Mouse (Mus musculus) hindbrain, embryonic 15.5 days (tissue): ENCODE measurements at regions not wholly inside any gene's neighbourhood (a gene's known extent, or its start where the extent isn't known, plus 50 kb on each side); places are given as distances from the start of the nearest gene placed in this dataset.

Experiments
- ATAC-seq: fragments of 200-750 bp; cut with Nextera tagmentation; 2 replicates; pipeline ENCODE4 v1.8.0; 2017; ENCODE audit warnings: low read depth, moderate number of reproducible peaks, moderate TSS enrichment; ENCODE audit not compliant: low FRiP score
- H3K27ac ChIP-seq: fragments of 300-500 bp; sonication (generic); replicated peaks from 2 replicates; pipeline ENCODE4 v1.5.1; 2015; ENCODE audit warnings: mild to moderate bottlenecking, inconsistent platforms
- H3K27me3 ChIP-seq: fragments of 300-500 bp; sonication (generic); 2 replicates; pipeline ENCODE4 v1.6.1; 2015; ENCODE audit warnings: control low read depth, inconsistent platforms
- H3K36me3 ChIP-seq: fragments of 300-500 bp; sonication (generic); 2 replicates; pipeline ENCODE4 v1.6.1; 2015; ENCODE audit warnings: control low read depth, inconsistent platforms
- H3K4me1 ChIP-seq: fragments of 300-500 bp; sonication (generic); replicated peaks from 2 replicates; pipeline ENCODE4 v1.6.1; 2015; ENCODE audit warnings: control low read depth, inconsistent platforms
- H3K4me2 ChIP-seq: fragments of 300-500 bp; sonication (generic); 2 replicates; pipeline ENCODE4 v1.6.1; 2015; ENCODE audit warnings: moderate library complexity, mild to moderate bottlenecking, inconsistent platforms
- H3K4me3 ChIP-seq: fragments of 300-500 bp; sonication (generic); 2 replicates; pipeline ENCODE4 v1.5.1; 2015; ENCODE audit warnings: mild to moderate bottlenecking, inconsistent platforms
- H3K9ac ChIP-seq: fragments of 300-500 bp; sonication (generic); 2 replicates; pipeline ENCODE4 v1.6.1; 2015; ENCODE audit warnings: inconsistent platforms
- H3K9me3 ChIP-seq: fragments of 300-500 bp; sonication (generic); 2 replicates; pipeline ENCODE4 v1.6.1; 2016; ENCODE audit warnings: control low read depth, inconsistent platforms
- WGBS: fragments of 180-500 bp; shearing (Covaris S2); methylation state at CpG from one replicate; pipeline ENCODE4 v1.1.7; 2015; 5-methylcytosine and 5-hydroxymethylcytosine counted together

DNA sequence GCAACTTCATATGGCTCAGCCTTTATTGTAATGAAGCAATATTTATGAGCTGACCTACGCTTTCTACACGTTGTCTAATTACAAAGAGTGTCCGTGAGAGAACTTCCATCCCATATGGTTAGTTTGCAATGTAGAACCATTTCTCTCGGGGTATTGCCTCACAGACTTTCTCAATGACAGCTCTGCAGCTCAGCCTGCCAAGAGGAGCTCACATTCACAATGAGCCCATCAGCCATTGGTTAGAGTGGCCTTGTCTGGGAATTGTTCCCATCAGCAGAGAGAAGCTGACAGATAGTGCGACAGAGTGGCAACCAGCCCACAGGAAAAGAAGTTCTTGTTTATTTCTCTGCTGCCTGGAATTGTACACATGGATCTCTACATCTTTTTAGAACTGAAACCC is 409.7 kb downstream of the Zfp704 start:
- WGBS, result 57% methylated on average over 5 of the region's 5 CpGs
- ATAC-seq, result peak; percentile 71; the same call in 1 of the 2 replicates

DNA sequence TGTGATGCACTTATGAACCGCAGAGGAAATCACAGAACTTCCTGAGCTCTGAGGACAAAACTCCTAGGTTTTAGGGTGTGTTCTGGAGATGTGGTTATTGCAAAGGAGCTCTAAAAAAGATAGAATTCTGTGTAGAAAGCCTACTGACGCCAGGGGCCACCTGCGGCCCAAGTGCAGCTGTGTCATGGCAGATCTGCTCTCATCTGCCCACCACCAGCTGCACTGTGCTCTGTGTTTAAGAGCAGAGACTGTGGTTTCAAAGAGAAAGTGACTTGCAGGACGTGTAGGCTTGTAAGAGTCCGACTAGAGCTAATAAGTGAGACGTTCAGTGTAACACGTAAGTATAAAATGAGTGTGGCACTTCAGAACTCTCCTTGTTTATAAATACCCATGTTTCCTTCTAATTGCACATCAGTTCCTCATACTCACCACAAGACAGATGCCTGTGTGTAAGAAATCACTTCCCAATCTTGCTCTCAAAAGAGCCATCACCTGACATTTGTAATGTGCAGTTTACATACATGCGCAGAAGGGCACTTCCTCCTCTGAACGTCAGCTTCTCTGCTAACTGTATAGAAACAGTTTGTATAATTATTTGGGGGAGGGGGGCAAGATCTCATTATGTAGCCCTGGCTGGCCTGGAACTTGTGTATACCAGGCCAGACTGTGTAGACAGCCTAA is 411.1 kb downstream of the Zfp704 start:
- no peaks in the 10 kb centered on the region; the same call in 1 of the 2 replicates for H3K4me1 ChIP-seq
- ATAC-seq, result no peak
- H3K9me3 ChIP-seq, result no peaks in the 10 kb centered on the region
- no peaks in the 10 kb centered on the region for H3K27me3 ChIP-seq
- no peak overlapping the region for H3K4me2 ChIP-seq
- no peaks in the 10 kb centered on the region for H3K36me3 ChIP-seq
- H3K4me3 ChIP-seq, result no peak overlapping the region
- 87% methylated on average over 9 of the region's 9 CpGs for WGBS
- no peak overlapping the region for H3K9ac ChIP-seq
- H3K27ac ChIP-seq, result no peak overlapping the region

More for the DNA sequence above, 409.7 kb downstream of the Zfp704 start:
- Histone ChIP-seq H3K9ac (no peak overlapping the region), H3K27ac (no peak overlapping the region), H3K36me3 (no peaks in the 10 kb centered on the region), H3K4me3 (no peak overlapping the region), H3K4me2 (no peak overlapping the region), H3K9me3 (no peaks in the 10 kb centered on the region), H3K27me3 (no peaks in the 10 kb centered on the region), H3K4me1 (no peaks in the 10 kb centered on the region; the same call in 1 of the 2 replicates)

DNA sequence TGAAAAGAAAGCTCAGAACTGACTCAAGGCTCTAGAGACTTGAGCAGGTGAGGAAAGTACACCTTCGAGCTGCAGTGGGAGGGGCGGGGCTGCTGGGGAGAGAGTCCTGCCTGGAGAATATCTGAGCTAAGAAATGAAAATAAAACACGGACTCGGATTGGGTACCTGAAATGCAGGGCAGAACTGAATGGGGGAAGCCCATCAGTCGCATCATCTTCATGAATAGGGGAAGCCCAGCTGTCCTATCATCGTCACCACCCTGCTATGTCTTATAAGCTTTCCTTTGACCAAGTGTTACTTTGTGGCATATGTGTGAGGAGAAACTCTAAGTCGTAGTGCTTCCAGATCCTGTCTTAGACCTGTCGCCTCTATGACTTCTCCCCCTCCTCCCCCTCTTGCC is 414.1 kb downstream of the Zfp704 start:
- 89% methylated on average over 8 of the region's 8 CpGs for WGBS
- no peak overlapping the region for H3K27ac ChIP-seq
- H3K4me1 ChIP-seq, result no peaks in the 10 kb centered on the region
- H3K36me3 ChIP-seq, result no peaks in the 10 kb centered on the region
- H3K4me3 ChIP-seq, result no peak overlapping the region
- H3K9ac ChIP-seq, result no peak overlapping the region
- H3K9me3 ChIP-seq, result no peaks in the 10 kb centered on the region
- no peak overlapping the region for H3K4me2 ChIP-seq
- H3K27me3 ChIP-seq, result no peaks in the 10 kb centered on the region
- ATAC-seq, result no peak

DNA sequence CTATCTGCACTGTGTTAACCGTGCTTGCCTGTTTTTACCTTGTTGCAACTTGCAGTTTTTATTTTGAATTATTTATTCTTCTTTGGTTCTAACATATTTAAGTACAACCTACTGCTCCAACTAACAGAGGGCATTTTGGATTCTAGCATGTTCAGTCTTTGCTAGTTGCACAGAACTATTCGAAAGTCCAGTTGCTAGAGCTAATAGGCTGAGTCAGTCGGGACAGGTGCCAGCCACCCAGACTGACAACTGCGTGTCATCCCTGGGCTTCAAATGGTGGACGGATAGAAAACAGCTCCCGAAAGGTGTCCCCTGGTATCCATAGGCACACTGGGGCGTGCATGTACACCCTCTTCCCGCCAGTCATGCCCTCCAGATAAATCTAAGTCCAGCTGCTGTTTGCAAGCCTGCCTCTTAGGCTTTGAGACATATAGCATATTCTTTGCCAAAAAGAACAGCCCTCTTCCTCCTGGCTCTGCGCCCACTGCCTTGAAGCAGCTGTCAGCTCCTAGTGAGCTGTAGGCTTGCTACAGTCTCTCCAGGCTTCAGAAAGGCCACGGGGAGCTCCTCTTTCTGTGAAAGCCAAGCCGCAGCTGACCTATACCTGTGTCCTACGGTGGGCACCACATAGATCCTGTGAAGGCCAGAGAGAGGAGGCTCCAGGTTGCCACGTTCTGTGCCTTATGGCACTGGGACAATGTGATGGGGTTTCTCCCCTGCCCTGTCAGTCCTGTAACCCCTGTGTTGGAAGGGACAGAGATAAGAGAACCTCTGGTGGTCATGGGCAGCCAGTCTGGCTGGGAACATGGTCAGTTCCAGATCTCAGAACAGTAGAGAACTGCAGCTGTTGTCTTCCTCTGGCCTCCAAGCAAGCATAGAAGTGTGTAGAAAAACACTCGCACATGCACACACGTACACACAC is 420.3 kb downstream of the Zfp704 start:
- H3K9me3 ChIP-seq, result no peaks in the 10 kb centered on the region
- no peak overlapping the region for H3K9ac ChIP-seq
- ATAC-seq, result peak; percentile 27; the same call in 1 of the 2 replicates
- 0 out of 2 replicates have a peak, but pooled peaks cover 7% of the 10 kb centered on the region for H3K4me1 ChIP-seq
- H3K36me3 ChIP-seq, result no peaks in the 10 kb centered on the region
- no peak overlapping the region for H3K27ac ChIP-seq
- WGBS, result 76% methylated on average over 15 of the region's 15 CpGs
- no peaks in the 10 kb centered on the region for H3K27me3 ChIP-seq
- no peak overlapping the region for H3K4me2 ChIP-seq
- no peak overlapping the region for H3K4me3 ChIP-seq

DNA sequence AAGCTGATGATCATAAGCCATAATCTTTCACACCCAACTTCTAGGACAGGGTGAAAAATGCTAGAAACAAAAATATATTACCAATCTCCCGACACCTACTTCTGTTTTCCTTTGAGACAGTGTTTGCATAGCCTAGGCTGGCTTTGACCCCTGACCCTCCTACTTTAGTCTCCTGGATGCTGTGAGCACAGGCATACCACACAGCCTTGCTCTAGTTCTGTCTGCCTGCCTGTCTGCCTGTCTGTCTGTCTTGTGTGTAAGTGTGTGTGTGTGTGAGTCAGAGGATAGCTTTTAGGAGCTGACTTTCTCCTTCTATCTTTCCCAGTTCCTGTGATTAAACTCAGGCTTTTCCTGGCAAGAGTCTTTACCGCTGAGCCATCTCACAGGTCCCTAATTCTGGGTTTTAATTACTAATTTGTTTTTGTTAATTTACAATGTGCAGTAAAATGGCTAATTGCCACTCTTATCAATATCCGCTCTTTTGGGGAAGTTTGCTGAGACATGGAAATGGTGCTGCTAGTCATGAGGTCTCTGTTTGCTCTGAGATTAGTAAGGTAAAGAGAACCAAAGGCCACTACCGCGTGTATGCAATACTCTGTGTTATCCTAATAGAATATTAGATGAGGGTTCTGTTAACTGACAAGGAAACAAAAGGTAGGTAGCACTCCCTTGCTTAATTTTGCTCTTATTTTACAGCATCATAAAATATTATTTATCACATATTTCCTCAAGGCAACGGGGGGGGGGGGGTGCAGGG is 423.3 kb downstream of the Zfp704 start:
- H3K27me3 ChIP-seq, result no peaks in the 10 kb centered on the region
- H3K36me3 ChIP-seq, result no peaks in the 10 kb centered on the region
- 87% methylated on average over 6 of the region's 6 CpGs for WGBS
- H3K4me2 ChIP-seq, result no peak overlapping the region
- H3K4me3 ChIP-seq, result no peak overlapping the region
- H3K4me1 ChIP-seq, result 0 out of 2 replicates have a peak, but pooled peaks cover 7% of the 10 kb centered on the region
- H3K9ac ChIP-seq, result no peak overlapping the region
- H3K9me3 ChIP-seq, result no peaks in the 10 kb centered on the region
- no peak overlapping the region for H3K27ac ChIP-seq
- no peak for ATAC-seq

DNA sequence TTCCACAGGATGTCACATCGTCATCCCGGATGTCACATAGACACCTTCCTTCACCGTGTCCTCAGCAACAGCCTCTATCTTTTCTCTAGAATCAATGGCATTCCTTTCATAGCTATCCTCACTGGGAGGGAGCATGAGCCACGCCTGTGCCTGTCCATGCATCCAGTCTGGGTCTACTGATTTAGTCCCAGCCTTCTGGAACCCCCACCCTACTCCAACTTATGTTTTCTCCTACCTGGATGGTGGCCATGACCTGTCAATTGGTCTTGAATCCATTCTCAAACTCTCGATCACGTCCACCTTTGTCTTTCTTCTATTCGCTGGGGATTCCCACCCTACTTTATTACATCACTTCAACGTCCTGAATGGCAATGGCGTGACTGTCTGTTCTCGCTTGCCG is 428.3 kb downstream of the Zfp704 start:
- Histone ChIP-seq H3K27me3 (no peaks in the 10 kb centered on the region), H3K9me3 (no peaks in the 10 kb centered on the region), H3K4me3 (no peak overlapping the region), H3K27ac (no peak overlapping the region), H3K9ac (no peak overlapping the region), H3K4me2 (no peak overlapping the region), H3K36me3 (no peaks in the 10 kb centered on the region), H3K4me1 (no peaks in the 10 kb centered on the region)
- WGBS, result 91% methylated on average over 11 of the region's 11 CpGs
- ATAC-seq, result no peak

DNA sequence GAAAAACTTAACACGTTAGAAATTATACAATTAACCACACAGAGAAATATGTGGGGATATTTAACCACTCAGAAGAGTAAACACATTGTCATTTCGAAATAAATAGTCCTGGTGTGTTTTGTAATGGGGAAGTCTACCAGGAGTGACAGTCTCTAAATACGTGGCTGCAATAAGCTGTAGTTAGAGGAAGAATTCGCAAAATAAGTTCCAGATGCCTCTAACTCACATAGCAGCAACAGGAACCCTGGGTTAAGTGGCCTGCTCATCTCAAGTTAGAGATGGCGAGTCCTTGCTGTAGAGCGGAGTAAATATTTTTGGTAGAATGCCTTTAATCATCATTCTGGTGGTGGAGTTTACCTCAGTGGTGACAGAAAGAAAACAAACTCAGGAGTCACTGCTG is 430.2 kb downstream of the Zfp704 start:
- no peaks in the 10 kb centered on the region; the same call in 1 of the 2 replicates for H3K4me1 ChIP-seq
- no peak overlapping the region for H3K9ac ChIP-seq
- H3K4me2 ChIP-seq, result no peak overlapping the region
- no peaks in the 10 kb centered on the region for H3K27me3 ChIP-seq
- H3K27ac ChIP-seq, result no peak overlapping the region
- H3K36me3 ChIP-seq, result no peaks in the 10 kb centered on the region
- ATAC-seq, result no peak
- no peak overlapping the region for H3K4me3 ChIP-seq
- H3K9me3 ChIP-seq, result no peaks in the 10 kb centered on the region
- WGBS, result 87% methylated on average over 6 of the region's 6 CpGs

DNA sequence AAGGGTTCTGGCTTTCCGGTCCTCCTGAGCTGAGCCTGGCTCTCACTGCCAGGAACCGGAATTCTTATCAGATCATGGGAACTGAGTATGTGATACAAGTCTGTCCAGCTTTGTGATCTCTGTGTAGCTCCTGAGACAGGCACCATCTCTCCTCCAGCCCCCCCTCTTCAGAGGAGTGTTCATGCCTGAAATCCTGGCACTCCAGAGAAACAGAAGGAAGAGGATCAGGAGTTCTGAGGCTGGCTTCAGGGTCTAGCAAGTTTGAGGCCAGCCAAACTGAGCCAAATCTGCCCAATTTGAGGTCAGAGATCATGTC is 435.4 kb downstream of the Zfp704 start:
- no peak overlapping the region; the same call in 1 of the 2 replicates for H3K4me2 ChIP-seq

DNA sequence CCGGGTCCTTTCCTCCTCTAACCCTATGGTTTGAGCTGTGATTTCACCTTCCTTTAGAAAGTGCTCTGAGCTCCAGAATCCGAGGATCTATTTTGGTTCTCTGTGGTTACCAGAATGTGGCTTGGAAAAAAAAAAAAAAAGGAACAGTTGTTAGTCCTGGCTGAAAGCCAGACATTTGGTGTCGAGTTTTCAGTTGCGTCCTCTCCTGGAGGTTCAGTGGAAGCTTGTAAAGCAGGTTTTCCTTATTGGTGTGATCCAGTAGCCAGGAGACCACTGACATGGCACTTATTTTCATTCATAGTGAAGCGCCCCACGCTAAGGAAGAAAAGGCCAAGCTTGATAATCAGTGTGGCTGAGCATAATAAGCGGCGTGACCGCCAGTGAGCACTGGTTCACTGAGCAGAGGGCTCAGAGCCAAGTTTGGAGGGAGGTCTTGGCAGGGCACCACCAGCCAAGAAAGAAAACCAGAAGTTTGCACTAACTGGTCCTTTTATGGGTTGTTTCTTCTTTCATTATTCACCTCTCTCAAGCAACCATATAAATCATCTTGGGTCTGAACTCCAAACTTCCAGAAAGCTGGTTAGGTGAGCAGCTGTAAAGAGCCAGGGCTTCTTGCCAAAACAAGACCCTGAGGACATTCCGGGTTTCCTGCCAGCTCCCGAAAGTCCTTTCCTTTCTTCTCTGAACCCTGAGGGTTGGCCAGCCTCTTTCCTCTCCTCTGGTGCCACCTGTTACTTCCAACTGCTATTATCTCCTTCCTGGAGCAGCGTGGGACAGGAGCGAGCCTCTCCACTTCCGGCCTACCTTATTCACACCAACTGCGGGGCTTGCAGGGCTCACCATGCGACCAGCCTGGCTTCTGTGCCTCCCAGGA is 436.0 kb downstream of the Zfp704 start:
- Histone ChIP-seq H3K9me3 (no peaks in the 10 kb centered on the region), H3K27me3 (no peaks in the 10 kb centered on the region), H3K27ac (peak overlapping the region; percentile 59), H3K36me3 (no peaks in the 10 kb centered on the region), H3K4me1 (peaks cover 8% of the 10 kb centered on the region), H3K9ac (no peak overlapping the region), H3K4me3 (no peak overlapping the region), H3K4me2 (peak overlapping the region; percentile 6; the same call in 1 of the 2 replicates)
- peak; percentile 95 for ATAC-seq
- WGBS, result 26% methylated on average over 16 of the region's 16 CpGs

More for the DNA sequence above, 435.4 kb downstream of the Zfp704 start:
- no peak overlapping the region for H3K4me3 ChIP-seq
- no peaks in the 10 kb centered on the region for H3K27me3 ChIP-seq
- H3K9ac ChIP-seq, result no peak overlapping the region
- no peaks in the 10 kb centered on the region for H3K9me3 ChIP-seq
- 53% methylated on average over 2 of the region's 2 CpGs for WGBS
- H3K4me1 ChIP-seq, result peaks cover 8% of the 10 kb centered on the region
- no peaks in the 10 kb centered on the region for H3K36me3 ChIP-seq
- peak; percentile 62 for ATAC-seq
- H3K27ac ChIP-seq, result peak overlapping the region; percentile 59

DNA sequence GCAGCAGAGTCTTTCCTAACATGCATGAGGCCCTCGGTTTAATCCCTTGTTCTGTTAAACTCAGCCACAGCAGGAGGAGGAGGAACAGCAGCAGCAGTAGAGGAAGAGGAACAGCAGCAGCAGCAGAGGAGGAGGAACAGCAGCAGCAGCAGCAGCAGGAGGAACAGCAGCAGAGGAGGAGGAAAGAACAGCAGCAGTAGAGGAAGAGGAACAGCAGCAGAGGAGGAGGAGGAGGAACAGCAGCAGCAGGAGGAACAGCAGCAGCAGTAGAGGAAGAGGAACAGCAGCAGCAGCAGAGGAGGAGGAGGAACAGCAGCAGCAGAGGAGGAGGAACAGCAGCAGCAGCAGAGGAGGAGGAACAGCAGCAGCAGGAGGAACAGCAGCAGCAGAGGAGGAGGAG is 437.9 kb downstream of the Zfp704 start:
- 50% methylated on average over 1 of the region's 1 CpGs for WGBS
- H3K9me3 ChIP-seq, result no peaks in the 10 kb centered on the region
- H3K36me3 ChIP-seq, result no peaks in the 10 kb centered on the region
- H3K4me1 ChIP-seq, result peaks cover 8% of the 10 kb centered on the region
- ATAC-seq, result no peak
- H3K27me3 ChIP-seq, result no peaks in the 10 kb centered on the region
- H3K4me2 ChIP-seq, result no peak overlapping the region
- no peak overlapping the region for H3K4me3 ChIP-seq
- H3K27ac ChIP-seq, result no peak overlapping the region
- H3K9ac ChIP-seq, result no peak overlapping the region

DNA sequence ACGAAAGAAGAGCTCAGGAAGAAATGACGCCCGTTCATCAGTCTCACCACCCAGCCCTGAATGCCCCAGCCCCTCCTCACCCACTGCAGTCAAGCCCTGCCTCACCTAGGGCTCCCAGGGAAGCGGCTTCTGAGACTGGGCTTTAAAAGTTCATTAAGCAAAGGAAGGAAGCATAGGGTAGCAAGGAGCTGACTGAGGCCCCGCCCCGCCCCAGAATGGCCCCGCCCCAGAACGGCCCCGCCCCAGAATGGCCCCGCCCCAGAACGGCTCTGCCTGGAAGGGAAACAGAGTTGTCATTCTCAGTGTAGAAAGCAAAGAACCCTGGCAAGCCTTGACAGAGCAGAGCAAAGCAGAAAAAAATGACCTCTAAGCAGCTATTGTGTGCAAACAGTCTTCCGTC is 440.9 kb downstream of the Zfp704 start:
- Histone ChIP-seq H3K27me3 (no peaks in the 10 kb centered on the region), H3K27ac (no peak overlapping the region), H3K4me2 (no peak overlapping the region), H3K9me3 (no peaks in the 10 kb centered on the region), H3K4me1 (peaks cover 6% of the 10 kb centered on the region; the same call in 1 of the 2 replicates), H3K4me3 (no peak overlapping the region), H3K36me3 (no peaks in the 10 kb centered on the region), H3K9ac (no peak overlapping the region)
- ATAC-seq, result no peak
- 69% methylated on average over 12 of the region's 12 CpGs for WGBS
